Mouse (Mus musculus): ENCODE measurements around the gene Ace. TPM values are rescaled to one million over a fixed set of nuclear protein-coding genes. Genes with fewer than 3 reads are reported as not detected.

Ace gene
- polyA plus RNA-seq, 1 experiment: not detected

DNA sequence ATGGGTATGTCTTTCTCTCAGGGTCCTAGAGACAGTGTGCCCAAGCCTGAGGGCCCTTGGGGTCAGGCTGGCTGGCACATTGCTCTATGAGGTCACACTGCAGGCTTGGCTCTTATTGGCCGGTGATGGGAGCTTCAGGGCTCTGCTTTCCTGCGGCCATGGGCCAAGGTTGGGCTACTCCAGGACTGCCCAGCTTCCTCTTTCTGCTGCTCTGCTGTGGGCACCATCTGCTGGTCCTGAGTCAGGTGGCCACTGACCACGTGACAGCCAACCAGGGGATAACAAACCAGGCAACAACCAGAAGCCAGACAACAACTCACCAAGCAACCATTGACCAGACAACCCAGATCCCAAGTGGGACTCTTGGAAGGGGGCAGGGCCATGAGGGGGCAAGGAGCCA lies 7.3 kb downstream of the Ace start:
- no peaks in the 10 kb centered on the region for H3K36me3 ChIP-seq (ENCODE audit: control insufficient read depth)
- TF ChIP-seq TAL1 (IDR thresholded peaks at IDR 0.05; ENCODE audit: low read length) (no peak), GATA1 (IDR thresholded peaks at IDR 0.05; ENCODE audit: low read length) (no peak)
- no peak overlapping the region for H3K4me3 ChIP-seq (replicated peaks)
- peaks cover 13% of the 10 kb centered on the region for H3K27me3 ChIP-seq (ENCODE audit: control insufficient read depth)
- no peaks in the 10 kb centered on the region for H3K4me1 ChIP-seq (ENCODE audit: control insufficient read depth)
- H3K9me3 ChIP-seq (ENCODE audit: control insufficient read depth, low read length): no peaks in the 10 kb centered on the region

DNA sequence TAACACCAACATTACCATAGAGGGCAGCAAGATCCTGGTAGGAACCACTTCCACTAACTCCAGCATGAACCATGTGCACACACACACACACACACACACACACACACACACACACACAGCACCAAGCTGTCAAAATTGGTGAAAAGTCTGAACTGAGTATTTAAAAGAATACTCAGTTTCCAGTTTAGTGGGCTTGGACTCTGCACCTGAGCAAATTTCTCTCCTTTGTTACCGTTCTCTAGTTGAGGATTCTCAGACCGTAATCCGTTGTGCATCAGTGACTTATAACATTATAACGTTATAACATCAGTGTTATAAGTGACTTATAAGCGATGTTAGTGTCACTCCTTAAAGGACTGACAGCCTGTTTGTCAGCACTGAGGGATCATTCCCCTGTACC lies 7.9 kb downstream of the Ace start:
- Histone ChIP-seq H3K36me3 (ENCODE audit: control insufficient read depth) (no peaks in the 10 kb centered on the region), H3K9me3 (ENCODE audit: control insufficient read depth, low read length) (no peaks in the 10 kb centered on the region), H3K4me3 (replicated peaks) (no peak overlapping the region), H3K27me3 (ENCODE audit: control insufficient read depth) (peaks cover 8% of the 10 kb centered on the region), H3K4me1 (ENCODE audit: control insufficient read depth) (no peaks in the 10 kb centered on the region)
- TF ChIP-seq GATA1 (IDR thresholded peaks at IDR 0.05; ENCODE audit: low read length) (no peak), TAL1 (IDR thresholded peaks at IDR 0.05; ENCODE audit: low read length) (no peak)

GRCm38 (mm10) chr11:105978232-105978631 lies 10.5 kb downstream of the Ace start:
- H3K4me3 ChIP-seq (replicated peaks): no peak overlapping the region
- H3K36me3 ChIP-seq (ENCODE audit: control insufficient read depth): no peaks in the 10 kb centered on the region
- H3K9me3 ChIP-seq (ENCODE audit: control insufficient read depth, low read length): no peaks in the 10 kb centered on the region
- no peaks in the 10 kb centered on the region; the same call in 1 of the 2 replicates for H3K27me3 ChIP-seq (ENCODE audit: control insufficient read depth)
- TF ChIP-seq TAL1 (IDR thresholded peaks at IDR 0.05; ENCODE audit: low read length) (no peak), GATA1 (IDR thresholded peaks at IDR 0.05; ENCODE audit: low read length) (no peak)
- no peaks in the 10 kb centered on the region for H3K4me1 ChIP-seq (ENCODE audit: control insufficient read depth)

- Histone ChIP-seq H3K9me3 (ENCODE audit: control insufficient read depth, low read length) (no peaks in the 10 kb centered on the region), H3K4me1 (ENCODE audit: control insufficient read depth) (no peaks in the 10 kb centered on the region), H3K4me3 (replicated peaks) (no peak overlapping the region), H3K36me3 (ENCODE audit: control insufficient read depth) (no peaks in the 10 kb centered on the region), H3K27me3 (ENCODE audit: control insufficient read depth) (no peaks in the 10 kb centered on the region; the same call in 1 of the 2 replicates)
- TF ChIP-seq TAL1 (IDR thresholded peaks at IDR 0.05; ENCODE audit: low read length) (no peak), GATA1 (IDR thresholded peaks at IDR 0.05; ENCODE audit: low read length) (no peak)
These were observed 10.9 kb downstream of the Ace start for GRCm38 (mm10) chr11:105978634-105979033.

DNA sequence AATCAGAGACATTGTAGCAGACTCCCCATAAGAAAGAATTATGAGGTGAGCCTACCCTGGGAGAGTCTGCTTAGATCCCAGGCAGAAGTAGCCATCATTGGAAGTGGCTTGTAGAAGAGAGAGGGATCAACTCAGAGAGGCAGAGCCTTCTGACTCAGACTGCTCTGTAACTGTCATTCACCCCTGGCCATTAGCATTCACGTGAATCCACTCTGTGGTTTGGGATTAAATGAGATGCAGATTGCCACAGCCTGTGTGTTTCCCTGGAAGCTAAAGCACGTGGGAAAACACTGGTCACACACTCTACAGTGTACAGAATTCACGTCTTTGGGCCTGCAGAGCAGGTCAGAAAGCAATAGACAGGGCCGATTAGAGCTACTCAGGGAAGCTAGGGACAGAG lies 16.7 kb downstream of the Ace start:
- no peak overlapping the region for H3K4me3 ChIP-seq (replicated peaks)
- H3K36me3 ChIP-seq (ENCODE audit: control insufficient read depth): no peaks in the 10 kb centered on the region
- H3K4me1 ChIP-seq (ENCODE audit: control insufficient read depth): no peaks in the 10 kb centered on the region
- TF ChIP-seq GATA1 (IDR thresholded peaks at IDR 0.05; ENCODE audit: low read length) (no peak), TAL1 (IDR thresholded peaks at IDR 0.05; ENCODE audit: low read length) (no peak)
- no peaks in the 10 kb centered on the region for H3K9me3 ChIP-seq (ENCODE audit: control insufficient read depth, low read length)
- H3K27me3 ChIP-seq (ENCODE audit: control insufficient read depth): no peaks in the 10 kb centered on the region; the same call in 1 of the 2 replicates

DNA sequence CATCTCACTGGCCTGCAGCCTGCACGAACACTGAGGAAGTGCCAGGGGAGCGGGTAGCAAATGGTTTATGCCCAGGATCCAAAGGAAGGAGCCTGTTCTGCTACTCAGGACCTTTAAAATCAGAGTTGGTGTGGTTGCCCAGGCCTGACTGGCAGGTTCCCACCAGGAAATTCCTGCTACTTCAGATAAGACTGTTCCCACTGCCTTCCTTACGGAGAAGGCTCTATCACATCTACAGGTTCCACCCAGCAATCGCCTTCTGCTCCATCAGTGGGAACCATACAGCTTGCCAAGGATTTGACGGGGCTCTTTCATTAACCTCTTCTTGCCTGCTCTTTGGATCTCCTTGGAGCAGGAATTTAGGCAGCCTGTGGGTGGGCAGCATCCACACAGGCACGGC lies 19.7 kb downstream of the Ace start:
- Histone ChIP-seq H3K4me3 (replicated peaks) (no peak overlapping the region), H3K9me3 (ENCODE audit: control insufficient read depth, low read length) (no peaks in the 10 kb centered on the region), H3K36me3 (ENCODE audit: control insufficient read depth) (no peaks in the 10 kb centered on the region), H3K27me3 (ENCODE audit: control insufficient read depth) (no peaks in the 10 kb centered on the region), H3K4me1 (ENCODE audit: control insufficient read depth) (no peaks in the 10 kb centered on the region)
- no peak for TF ChIP-seq GATA1 (IDR thresholded peaks at IDR 0.05; ENCODE audit: low read length)
- no peak for TF ChIP-seq TAL1 (IDR thresholded peaks at IDR 0.05; ENCODE audit: low read length)

GRCm38 (mm10) chr11:105989446-105989845 lies 21.7 kb downstream of the Ace start:
- no peaks in the 10 kb centered on the region for H3K9me3 ChIP-seq (ENCODE audit: control insufficient read depth, low read length)
- H3K4me1 ChIP-seq (ENCODE audit: control insufficient read depth): no peaks in the 10 kb centered on the region
- H3K36me3 ChIP-seq (ENCODE audit: control insufficient read depth): no peaks in the 10 kb centered on the region
- no peaks in the 10 kb centered on the region for H3K27me3 ChIP-seq (ENCODE audit: control insufficient read depth)
- TF ChIP-seq TAL1 (IDR thresholded peaks at IDR 0.05; ENCODE audit: low read length): no peak
- TF ChIP-seq GATA1 (IDR thresholded peaks at IDR 0.05; ENCODE audit: low read length): no peak
- H3K4me3 ChIP-seq (replicated peaks): no peak overlapping the region

- H3K4me1 ChIP-seq (ENCODE audit: control insufficient read depth): no peaks in the 10 kb centered on the region
- no peaks in the 10 kb centered on the region for H3K27me3 ChIP-seq (ENCODE audit: control insufficient read depth)
- no peaks in the 10 kb centered on the region for H3K9me3 ChIP-seq (ENCODE audit: control insufficient read depth, low read length)
- no peak overlapping the region for H3K4me3 ChIP-seq (replicated peaks)
- TF ChIP-seq TAL1 (IDR thresholded peaks at IDR 0.05; ENCODE audit: low read length) (no peak), GATA1 (IDR thresholded peaks at IDR 0.05; ENCODE audit: low read length) (no peak)
- no peaks in the 10 kb centered on the region for H3K36me3 ChIP-seq (ENCODE audit: control insufficient read depth)
These were observed 22.5 kb downstream of the Ace start for GRCm38 (mm10) chr11:105990231-105990630.

- Histone ChIP-seq H3K4me1 (ENCODE audit: control insufficient read depth) (no peaks in the 10 kb centered on the region), H3K36me3 (ENCODE audit: control insufficient read depth) (no peaks in the 10 kb centered on the region), H3K9me3 (ENCODE audit: control insufficient read depth, low read length) (no peaks in the 10 kb centered on the region), H3K4me3 (replicated peaks) (no peak within 1 kb of the TSS), H3K27me3 (ENCODE audit: control insufficient read depth) (peaks cover 9% of the 10 kb centered on the region)
- TF ChIP-seq GATA1 (IDR thresholded peaks at IDR 0.05; ENCODE audit: low read length): no peak
- no peak for TF ChIP-seq TAL1 (IDR thresholded peaks at IDR 0.05; ENCODE audit: low read length)
These were observed 26.6 kb downstream of the Ace start, which contains the start of gene Ace3 for GRCm38 (mm10) chr11:105994375-105994774. Gene Ace3 (plus strand): TSS chr11:105994675.

GRCm38 (mm10) chr11:106000062-106000461 lies 32.3 kb downstream of the Ace start:
- no peaks in the 10 kb centered on the region for H3K36me3 ChIP-seq (ENCODE audit: control insufficient read depth)
- peaks cover 9% of the 10 kb centered on the region for H3K27me3 ChIP-seq (ENCODE audit: control insufficient read depth)
- H3K4me3 ChIP-seq (replicated peaks): no peak overlapping the region
- no peaks in the 10 kb centered on the region for H3K4me1 ChIP-seq (ENCODE audit: control insufficient read depth)
- no peaks in the 10 kb centered on the region for H3K9me3 ChIP-seq (ENCODE audit: control insufficient read depth, low read length)
- TF ChIP-seq GATA1 (IDR thresholded peaks at IDR 0.05; ENCODE audit: low read length) (no peak), TAL1 (IDR thresholded peaks at IDR 0.05; ENCODE audit: low read length) (no peak)
